Mouse (Mus musculus): ENCODE measurements around the gene Rpl24.
"Not testable (repeated sequence)": the region's sequence is repeated elsewhere in the genome, so short reads cannot be mapped to it uniquely, and the experiment has no call there.

The Rpl24 gene

GRCm38 (mm10) chr16:55966212-55966871 is at the start of gene Rpl24:
TSS of gene Rpl24 (plus strand) at chr16:55966275.
- DNase-seq: peak; percentile 95

GRCm38 (mm10) chr16:55922079-55922478 is 44.0 kb upstream of the Rpl24 start:
- no peak for DNase-seq

GRCm38 (mm10) chr16:55924010-55924409 is 42.1 kb upstream of the Rpl24 start:
- DNase-seq: no peak

GRCm38 (mm10) chr16:55933681-55934343 is 32.3 kb upstream of the Rpl24 start:
- DNase-seq: peak; percentile 19

GRCm38 (mm10) chr16:55934453-55935037 is 31.5 kb upstream of the Rpl24 start, which contains the start of gene Cep97:
TSS of gene Cep97 (minus strand) at chr16:55934855.
- peak; percentile 94 for DNase-seq

- DNase-seq: no peak
Observed at GRCm38 (mm10) chr16:55938761-55939160, 27.3 kb upstream of the Rpl24 start.

- no peak for DNase-seq
Observed at GRCm38 (mm10) chr16:55939703-55940102, 26.4 kb upstream of the Rpl24 start.

GRCm38 (mm10) chr16:55940781-55941180 is 25.3 kb upstream of the Rpl24 start:
- no peak for DNase-seq

- no peak for DNase-seq
Observed at GRCm38 (mm10) chr16:55947266-55947665, 18.8 kb upstream of the Rpl24 start.

- DNase-seq: not testable (repeated sequence)
Observed at GRCm38 (mm10) chr16:55947876-55948410, 18.1 kb upstream of the Rpl24 start.

GRCm38 (mm10) chr16:55948963-55949362 is 17.1 kb upstream of the Rpl24 start:
- DNase-seq: peak; percentile 24

GRCm38 (mm10) chr16:55950462-55950861 is 15.6 kb upstream of the Rpl24 start:
- no peak for DNase-seq

- DNase-seq: peak; percentile 79
Observed at GRCm38 (mm10) chr16:55950946-55951678, 15.0 kb upstream of the Rpl24 start.

GRCm38 (mm10) chr16:55951679-55952327 is 14.3 kb upstream of the Rpl24 start:
- DNase-seq: no peak

GRCm38 (mm10) chr16:55952771-55953170 is 13.3 kb upstream of the Rpl24 start:
- DNase-seq: no peak

- not testable (repeated sequence) for DNase-seq
Observed at GRCm38 (mm10) chr16:55954196-55954595, 11.9 kb upstream of the Rpl24 start.

GRCm38 (mm10) chr16:55963068-55963467 is 3.0 kb upstream of the Rpl24 start:
- DNase-seq: not testable (repeated sequence)

- DNase-seq: peak; percentile 48
Observed at GRCm38 (mm10) chr16:55964126-55964949, 1.7 kb upstream of the Rpl24 start.

GRCm38 (mm10) chr16:55967221-55967620 is 1.1 kb downstream of the Rpl24 start:
- no peak for DNase-seq

GRCm38 (mm10) chr16:55969147-55969546 is 3.1 kb downstream of the Rpl24 start:
- peak; percentile 46 for DNase-seq

- no peak for DNase-seq
Observed at GRCm38 (mm10) chr16:55970416-55970815, 4.3 kb downstream of the Rpl24 start.

Data from kidney, postnatal 14 days (tissue).